Mouse (Mus musculus): ENCODE results near the gene Arhgef16.

The Arhgef16 gene

DNA sequence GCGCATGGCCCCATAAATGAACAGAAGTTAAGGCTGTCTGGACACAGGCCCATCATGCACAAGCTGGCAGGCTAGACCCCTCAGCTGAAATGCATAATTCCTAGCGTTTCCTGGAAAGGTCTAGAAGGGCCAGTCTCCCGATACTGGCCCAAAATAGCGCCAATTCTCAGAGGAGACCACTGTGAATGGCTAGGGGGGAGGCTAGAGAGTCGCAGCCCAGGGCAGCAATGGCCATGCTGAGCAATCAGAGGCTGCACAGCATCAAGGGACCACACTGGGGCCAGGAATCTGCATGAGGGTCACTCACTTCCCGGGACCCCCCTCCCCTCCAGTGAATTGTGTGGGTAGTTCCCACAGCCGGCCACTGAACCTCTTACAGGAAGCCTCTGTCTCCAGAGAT is 17.8 kb downstream of the Arhgef16 start:
- no peak for DNase-seq

DNA sequence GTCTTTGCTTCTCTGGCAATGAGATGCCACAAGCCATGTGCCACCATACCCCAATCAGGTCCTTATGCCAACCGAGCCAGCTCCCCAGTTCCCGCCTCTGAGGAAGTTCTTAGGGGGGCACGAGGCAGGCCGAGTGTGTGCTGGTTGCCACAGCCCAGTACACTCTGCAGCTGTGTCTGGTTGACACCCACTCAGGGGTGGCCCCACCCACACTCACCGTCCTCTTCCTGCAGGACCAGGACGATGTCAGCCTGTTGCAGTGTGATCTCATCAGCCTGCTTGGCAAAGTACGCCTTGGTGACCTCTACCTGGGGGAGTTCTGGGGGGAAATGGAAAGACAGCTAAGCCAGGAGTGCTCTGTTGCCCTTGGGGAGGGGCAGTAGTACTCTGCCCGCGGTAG is 22.0 kb downstream of the Arhgef16 start:
- DNase-seq: no peak

GRCm38 (mm10) chr4:154273000-154273399 is 28.5 kb downstream of the Arhgef16 start:
- peak; percentile 25 to 61 for DNase-seq

- no peak for DNase-seq
Measured at GRCm38 (mm10) chr4:154269520-154269919, 32.0 kb downstream of the Arhgef16 start.

DNA sequence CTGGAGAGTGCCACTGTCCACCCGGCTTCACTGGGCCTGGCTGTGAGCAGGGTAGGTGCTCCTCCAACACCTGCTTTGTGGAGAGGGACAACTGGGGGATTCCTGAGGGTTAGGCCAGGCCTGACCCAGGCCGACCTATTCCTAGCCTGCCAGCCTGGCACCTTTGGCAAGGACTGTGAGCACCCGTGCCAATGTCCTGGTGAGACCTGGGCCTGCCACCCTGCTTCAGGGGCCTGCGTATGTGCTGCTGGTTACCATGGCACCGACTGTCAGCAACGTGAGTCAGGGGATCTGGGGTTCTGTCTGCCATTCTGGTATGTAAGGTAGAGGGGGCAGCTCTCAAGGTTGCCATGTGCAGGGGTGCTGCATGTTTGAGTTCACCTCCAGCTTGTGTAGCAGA is 34.0 kb downstream of the Arhgef16 start:
- peak; percentile 44 to 55 for DNase-seq

GRCm38 (mm10) chr4:154262071-154262470 is 39.4 kb downstream of the Arhgef16 start:
- no peak for DNase-seq

- no peak for DNase-seq
Measured at GRCm38 (mm10) chr4:154260755-154261154, 40.7 kb downstream of the Arhgef16 start.

GRCm38 (mm10) chr4:154252537-154253255 is 48.8 kb downstream of the Arhgef16 start:
- DNase-seq: peak in 1 of 2 experiments; percentile 17

DNA sequence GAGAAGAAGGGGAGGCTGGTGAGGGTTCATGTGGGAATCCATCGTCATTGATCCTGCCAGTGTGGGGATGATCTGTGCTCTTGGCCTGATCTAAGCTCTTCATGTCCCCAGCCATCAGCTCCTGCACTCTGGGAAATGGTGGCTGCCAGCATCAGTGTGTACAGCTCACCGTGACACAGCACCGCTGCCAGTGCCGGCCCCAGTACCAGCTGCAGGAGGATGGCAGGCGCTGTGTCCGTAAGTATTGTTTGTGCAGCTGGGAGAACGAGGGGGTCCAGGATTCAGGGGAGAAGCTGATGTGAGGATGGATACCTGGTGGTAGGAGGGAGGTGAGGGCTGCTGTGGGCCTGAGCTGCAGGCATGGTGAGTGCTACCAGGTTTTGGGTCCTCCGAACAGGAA is 52.2 kb downstream of the Arhgef16 start:
- no peak for DNase-seq

DNA sequence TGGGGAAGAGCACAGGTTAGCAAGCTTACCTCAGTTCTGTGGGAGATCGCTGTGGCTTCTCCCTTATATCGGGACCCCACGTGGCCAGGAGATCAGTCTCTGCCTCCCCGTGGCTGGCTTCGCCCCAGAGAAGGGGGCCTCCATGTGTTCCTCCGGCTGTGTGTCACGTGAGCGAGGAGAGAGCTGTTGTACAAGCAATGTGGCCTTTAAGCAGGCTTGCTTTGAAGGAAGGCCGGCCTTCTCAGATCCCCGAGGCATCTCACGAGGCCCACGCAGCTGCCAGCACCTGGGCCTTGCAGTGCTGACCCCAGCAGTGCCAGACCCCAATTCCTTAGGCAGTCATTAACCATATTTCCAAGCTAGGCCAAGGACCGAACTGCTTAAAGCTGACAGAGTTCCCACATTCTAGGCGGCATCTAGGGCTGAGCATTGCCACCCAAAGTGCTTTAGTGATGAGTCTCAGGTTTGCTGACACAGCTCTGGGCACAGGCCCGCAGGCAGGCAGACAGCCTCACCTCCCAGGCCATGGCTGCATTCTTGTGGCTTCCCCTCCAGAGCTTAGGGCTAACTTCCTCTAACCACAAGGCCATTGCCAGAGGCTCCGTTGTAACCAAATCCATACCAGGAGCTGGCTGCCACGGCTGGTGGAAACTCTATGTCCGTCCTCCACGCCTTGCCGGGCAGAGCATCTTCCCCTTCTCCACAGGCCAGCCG is 53.2 kb downstream of the Arhgef16 start:
- DNase-seq: no peak

DNA sequence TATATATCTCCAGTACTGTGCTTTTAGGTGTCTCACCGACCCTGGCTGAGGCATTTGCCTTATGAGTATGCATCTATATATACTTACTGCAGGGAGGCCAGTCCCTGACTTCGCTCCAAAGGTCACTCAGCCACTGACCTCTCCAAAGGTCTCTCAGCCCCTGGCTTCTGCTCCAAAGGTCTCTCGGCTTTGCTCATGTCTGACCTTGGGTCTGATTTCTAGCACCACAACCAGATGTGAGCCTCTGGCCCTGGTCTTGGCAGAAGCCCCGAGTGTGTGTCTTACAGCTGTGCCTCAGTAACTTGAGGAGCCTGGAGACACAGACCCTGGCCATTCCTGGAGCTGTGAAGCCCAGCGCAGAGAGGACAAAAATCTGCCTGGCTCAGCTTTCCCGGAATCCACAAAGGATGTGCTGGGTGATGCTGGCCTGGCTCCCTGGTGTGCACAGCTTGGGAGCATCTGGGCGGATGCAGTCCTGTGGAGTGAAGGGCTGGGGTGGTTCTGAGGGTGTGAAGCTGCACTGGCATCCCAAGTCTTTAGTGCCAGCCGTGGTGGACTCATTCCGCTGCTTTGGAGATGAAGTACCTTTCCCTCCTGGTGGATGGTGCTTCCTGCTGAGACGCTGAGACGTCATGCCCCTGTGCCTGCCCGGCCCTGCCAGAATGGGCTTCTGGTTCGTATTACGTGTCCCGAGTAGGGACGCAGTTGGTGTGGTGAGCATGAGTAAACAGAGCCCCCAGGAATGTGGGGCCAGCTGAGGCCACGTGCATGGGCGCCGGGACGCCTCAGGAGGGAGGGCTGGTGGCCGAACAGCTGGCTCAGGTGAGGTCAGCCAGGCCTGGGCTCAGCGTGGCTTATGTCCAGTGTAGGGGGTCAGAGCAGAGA is 54.0 kb downstream of the Arhgef16 start:
- DNase-seq: no peak

- peak; percentile 69 to 85 for DNase-seq
Measured at GRCm38 (mm10) chr4:154246115-154247040, 55.1 kb downstream of the Arhgef16 start.

DNA sequence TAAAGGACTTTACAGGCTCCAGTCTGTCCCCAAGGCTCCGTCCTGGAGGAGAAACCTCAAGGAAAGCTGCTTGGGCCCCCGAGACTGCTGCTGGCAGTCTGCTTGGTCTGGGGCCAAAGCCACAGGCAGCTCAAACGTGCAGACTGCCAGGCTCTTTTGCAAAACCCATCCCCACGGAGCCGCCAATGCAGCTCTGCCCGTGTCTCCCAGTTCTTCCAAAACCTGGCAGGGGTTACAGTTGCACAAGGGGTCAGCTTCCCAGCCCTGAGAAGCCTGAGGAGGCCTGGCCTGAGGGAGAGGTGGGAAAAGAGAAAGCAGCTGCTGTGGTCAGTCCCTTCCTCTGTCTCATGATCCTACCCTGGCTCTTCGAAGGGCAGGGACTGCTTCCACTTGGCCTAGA is 56.1 kb downstream of the Arhgef16 start:
- DNase-seq: no peak

- peak in 1 of 2 experiments; percentile 22 for DNase-seq
Measured at GRCm38 (mm10) chr4:154240608-154241007, 60.9 kb downstream of the Arhgef16 start.

DNA sequence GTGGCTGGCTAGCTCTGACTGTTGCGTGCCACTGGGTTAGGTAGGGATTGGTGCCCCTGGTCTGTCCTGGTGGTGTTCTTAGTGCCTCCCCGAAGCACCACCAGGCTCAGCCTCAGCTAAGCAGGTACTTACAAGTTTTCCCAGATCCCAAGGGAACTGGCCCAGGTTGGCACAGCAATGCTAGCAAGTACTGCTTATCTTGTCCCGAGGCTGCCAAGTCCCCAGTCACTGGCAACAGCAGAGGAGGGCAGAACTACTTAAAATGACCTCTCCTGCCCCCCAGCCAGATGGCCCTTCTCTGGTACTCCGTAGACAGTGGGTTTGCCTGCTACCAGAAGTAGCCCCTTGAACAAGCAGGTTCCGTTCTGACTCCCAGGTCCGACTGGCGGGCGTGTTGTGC is 62.3 kb downstream of the Arhgef16 start:
- DNase-seq: no peak

DNA sequence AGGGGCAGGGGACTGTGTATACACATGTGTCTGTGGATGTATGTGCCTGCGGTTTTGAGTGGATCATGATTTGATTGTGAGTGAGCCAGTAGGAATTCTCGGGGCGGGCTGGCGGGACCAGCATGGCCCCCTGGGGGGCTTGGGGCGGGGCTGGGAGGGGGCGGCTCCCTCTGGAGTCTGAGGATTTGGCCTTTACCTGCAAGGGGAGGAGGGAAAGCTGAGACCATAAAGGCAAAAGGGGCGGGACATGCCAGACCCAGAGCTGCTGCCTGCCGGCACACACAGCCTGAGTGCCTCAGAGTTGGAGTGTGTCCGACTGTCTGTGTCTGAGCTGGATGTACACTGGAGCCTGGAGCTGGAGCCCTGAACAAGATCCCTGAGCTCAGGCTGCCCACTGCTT is 64.2 kb downstream of the Arhgef16 start:
- no peak for DNase-seq

DNA sequence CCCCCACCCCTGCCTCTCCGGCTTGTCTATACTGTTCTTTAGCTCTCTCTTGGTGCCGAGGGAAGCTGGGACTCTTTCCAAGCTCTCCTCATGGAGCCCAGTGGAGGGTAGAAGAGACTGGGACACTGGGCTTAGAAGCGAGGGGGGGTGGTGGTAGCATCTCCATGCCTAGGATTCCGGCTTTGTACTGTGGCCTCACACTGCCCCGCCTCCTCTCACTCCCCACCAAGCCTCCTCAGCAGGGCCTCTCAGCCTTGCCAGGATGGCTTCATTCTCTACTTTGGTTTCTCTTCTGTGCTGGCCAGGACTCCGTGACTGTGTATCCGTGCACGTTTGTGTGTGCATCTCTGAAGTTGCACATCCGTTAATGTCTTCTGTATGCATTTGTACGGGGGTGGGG is 64.6 kb downstream of the Arhgef16 start:
- no peak for DNase-seq

DNA sequence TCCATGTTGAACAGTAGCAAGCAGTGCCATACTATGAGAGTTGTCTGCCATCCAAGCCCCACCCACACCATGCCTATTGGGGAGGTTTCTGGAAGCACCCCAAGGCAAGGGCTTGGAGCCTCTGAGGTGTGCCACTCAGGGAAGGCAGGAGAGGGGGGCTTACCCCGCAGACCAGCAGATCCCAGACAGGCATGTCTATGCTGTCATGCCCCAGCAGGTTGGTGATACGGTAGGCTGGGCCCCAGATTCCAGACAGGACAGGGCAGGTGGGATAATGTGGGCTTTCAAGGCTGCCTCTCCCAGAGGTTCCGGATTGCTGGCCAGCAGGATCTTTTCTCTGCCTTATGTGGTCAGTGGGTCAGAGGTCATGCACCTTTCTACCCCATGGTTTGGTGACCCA is 65.5 kb downstream of the Arhgef16 start:
- no peak for DNase-seq

DNA sequence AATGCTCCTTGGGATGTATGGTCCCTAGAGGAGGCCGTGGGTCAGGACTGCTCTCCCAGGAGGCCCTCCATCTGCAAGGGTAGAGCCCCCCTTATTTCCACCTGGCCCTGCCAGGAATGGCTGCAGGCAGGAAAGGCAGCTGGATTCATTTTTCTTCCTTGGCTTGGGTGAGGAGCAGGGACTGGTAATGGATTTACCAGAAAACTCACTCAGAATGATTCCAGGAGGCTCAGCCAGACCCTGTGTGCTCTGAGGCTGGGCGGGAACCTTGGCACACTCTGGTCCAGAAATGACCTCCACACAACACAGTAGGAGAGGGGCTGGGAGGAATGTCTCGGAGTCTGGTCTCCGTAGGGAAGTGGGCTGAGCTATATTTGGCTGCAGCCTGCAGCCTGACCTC is 69.2 kb downstream of the Arhgef16 start:
- DNase-seq: no peak

GRCm38 (mm10) chr4:154231380-154231779 is 70.1 kb downstream of the Arhgef16 start:
- no peak for DNase-seq

DNA sequence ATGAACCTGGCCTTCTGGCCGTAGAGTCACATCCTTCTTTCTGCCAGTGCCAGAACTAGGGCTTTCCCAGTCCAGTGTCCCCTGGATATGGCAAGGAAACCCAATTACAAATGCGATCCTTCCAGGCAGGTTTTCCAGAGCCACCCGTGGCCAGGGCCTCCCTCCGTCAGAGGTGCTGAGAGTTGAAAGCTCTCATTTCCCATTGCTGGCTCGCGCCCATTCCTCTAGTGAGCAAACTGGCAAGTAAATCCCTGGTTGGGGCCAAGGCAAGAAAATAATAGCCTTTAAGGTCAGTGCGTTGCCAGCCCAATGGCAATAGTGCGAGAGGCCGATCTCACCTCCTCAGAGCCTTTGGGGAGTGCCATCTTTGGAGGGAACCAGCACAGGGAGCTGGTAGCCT is 71.9 kb downstream of the Arhgef16 start:
- peak; percentile 52 to 62 for DNase-seq

All from cerebellum, postnatal 25 days (tissue).